Mouse (Mus musculus) layer of hippocampus, adult 9-10 months (tissue): ENCODE data around the gene Ctxn1.

Source experiments
- DNase-seq: peaks from one replicate; pipeline ENCODE4 v3.0.0; 2022; ENCODE audit warnings: low spot score

The Ctxn1 gene

GRCm38 (mm10) chr8:4214006-4214980, 44.8 kb downstream of the Ctxn1 start:
- no peak for DNase-seq

GRCm38 (mm10) chr8:4213210-4214005, 45.7 kb downstream of the Ctxn1 start:
- DNase-seq: no peak

GRCm38 (mm10) chr8:4212809-4213209, 46.3 kb downstream of the Ctxn1 start:
- DNase-seq: no peak

- no peak for DNase-seq
Measured at GRCm38 (mm10) chr8:4211097-4211496, 48.0 kb downstream of the Ctxn1 start.
